ENCODE assay signal across 24 mouse cellular contexts in the genomic region with DNA sequence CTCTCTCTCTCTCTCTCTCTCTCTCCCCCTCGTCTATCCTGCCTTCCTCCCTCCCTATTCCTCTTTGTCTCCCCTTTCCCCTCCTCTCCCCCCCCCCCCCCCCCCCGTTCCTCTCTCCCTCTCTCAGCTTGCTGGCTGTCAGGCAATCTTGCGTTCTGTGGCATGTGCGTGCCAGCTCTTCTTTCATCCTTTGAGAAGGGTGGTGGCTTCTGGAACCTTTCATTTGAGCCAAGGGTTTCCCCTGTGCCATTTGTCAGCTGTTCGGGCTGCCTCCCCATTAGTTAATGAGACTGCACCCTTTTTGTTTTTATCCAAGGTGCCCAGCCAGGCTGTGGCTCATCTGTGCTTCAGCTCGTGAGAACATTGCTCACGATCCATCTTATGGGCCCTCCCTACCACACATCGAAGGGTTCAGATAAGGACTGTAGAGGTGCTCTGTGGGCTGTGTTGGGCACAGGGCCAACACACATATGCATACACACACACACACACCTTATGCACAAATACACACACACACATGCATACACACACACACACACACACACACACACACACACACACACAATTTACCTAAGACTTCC. TPM values are rescaled to one million over a fixed set of nuclear protein-coding genes. Genes with fewer than 3 reads are reported as not detected.
DNase-seq lines count a peak whose midpoint lies in the region; ATAC-seq and TF ChIP-seq lines count a peak whose summit lies in the region.
"Had no signal": no experiment of that assay in that cellular context is flagged by ENCODE, and none has a peak within 500 bp of the region (broad histone marks: within the 10 kb centered on the region; RNA-seq: fewer than 3 reads in every experiment).

No protein-coding gene starts in this region.

- H3K9ac ChIP-seq in forebrain, embryonic 13.5 days, result no peak overlapping the region
- H3K9ac ChIP-seq in forebrain, embryonic 11.5 days (ENCODE audit: low read length), result no peak overlapping the region
- no peak overlapping the region for H3K9ac ChIP-seq in midbrain, embryonic 14.5 days (replicated peaks; ENCODE audit: low read length)
- H3K9ac ChIP-seq in forebrain, postnatal 0 days, result no peak overlapping the region
- no peak overlapping the region for H3K9ac ChIP-seq in midbrain, embryonic 16.5 days (ENCODE audit: low read depth, low read length)
- H3K9ac ChIP-seq: kidney, embryonic 15.5 days; limb, embryonic 13.5 days; liver, embryonic 12.5 days; midbrain, embryonic 12.5 days had no signal

- peak overlapping the region; percentile 65 for H3K27ac ChIP-seq in forebrain, embryonic 13.5 days
- no peak overlapping the region for H3K27ac ChIP-seq in forebrain, embryonic 11.5 days (ENCODE audit: low read depth, low read length)
- 0 out of 2 replicates have a peak overlapping the region, but pooled peaks have one; percentile 26 for H3K27ac ChIP-seq in midbrain, embryonic 14.5 days (replicated peaks; ENCODE audit: low read depth, low read length)
- no peak overlapping the region for H3K27ac ChIP-seq in midbrain, embryonic 10.5 days (replicated peaks)
- H3K27ac ChIP-seq in forebrain, postnatal 0 days (ENCODE audit: low read depth, low read length), result peak overlapping the region; percentile 55; the same call in 1 of the 2 replicates
- no peak overlapping the region for H3K27ac ChIP-seq in midbrain, embryonic 16.5 days (ENCODE audit: low read length)
- H3K27ac ChIP-seq: embryonic facial prominence, embryonic 10.5 days; kidney, embryonic 15.5 days; limb, embryonic 13.5 days; liver, embryonic 12.5 days; midbrain, embryonic 12.5 days had no signal

- peaks cover 3% of the 10 kb centered on the region; the same call in 1 of the 2 replicates for H3K36me3 ChIP-seq in forebrain, embryonic 13.5 days (ENCODE audit: poor library complexity, severe bottlenecking)
- H3K36me3 ChIP-seq in forebrain, embryonic 11.5 days (ENCODE audit: control insufficient read depth, insufficient read depth, low read length), result no peaks in the 10 kb centered on the region
- H3K36me3 ChIP-seq in midbrain, embryonic 14.5 days (ENCODE audit: control insufficient read depth, insufficient read depth, low read length), result no peaks in the 10 kb centered on the region
- no peaks in the 10 kb centered on the region for H3K36me3 ChIP-seq in midbrain, embryonic 10.5 days
- peaks cover 4% of the 10 kb centered on the region; the same call in 1 of the 2 replicates for H3K36me3 ChIP-seq in forebrain, postnatal 0 days (ENCODE audit: insufficient read depth)
- no peaks in the 10 kb centered on the region for H3K36me3 ChIP-seq in midbrain, embryonic 16.5 days (ENCODE audit: control insufficient read depth, insufficient read depth, low read length)
- H3K36me3 ChIP-seq: embryonic facial prominence, embryonic 10.5 days; kidney, embryonic 15.5 days; limb, embryonic 13.5 days; liver, embryonic 12.5 days; midbrain, embryonic 12.5 days had no signal

- H3K9me3 ChIP-seq in forebrain, embryonic 13.5 days (replicated peaks), result peaks cover 4% of the 10 kb centered on the region; the same call in 1 of the 2 replicates
- H3K9me3 ChIP-seq in forebrain, embryonic 11.5 days (ENCODE audit: control insufficient read depth, low read length), result no peaks in the 10 kb centered on the region
- no peaks in the 10 kb centered on the region for H3K9me3 ChIP-seq in midbrain, embryonic 14.5 days (ENCODE audit: control insufficient read depth, low read length)
- H3K9me3 ChIP-seq in midbrain, embryonic 10.5 days (replicated peaks), result peaks cover 5% of the 10 kb centered on the region; the same call in 1 of the 2 replicates
- H3K9me3 ChIP-seq in forebrain, postnatal 0 days (ENCODE audit: low read length), result peaks cover under 1% of the 10 kb centered on the region; the same call in 1 of the 2 replicates
- H3K9me3 ChIP-seq in midbrain, embryonic 16.5 days (replicated peaks; ENCODE audit: control insufficient read depth, low read length, poor library complexity, severe bottlenecking), result no peaks in the 10 kb centered on the region
- H3K9me3 ChIP-seq: embryonic facial prominence, embryonic 10.5 days; limb, embryonic 13.5 days had no signal

- no peaks in the 10 kb centered on the region for H3K27me3 ChIP-seq in forebrain, embryonic 13.5 days
- no peaks in the 10 kb centered on the region for H3K27me3 ChIP-seq in forebrain, embryonic 11.5 days (ENCODE audit: control insufficient read depth, insufficient read depth, low read length)
- H3K27me3 ChIP-seq in midbrain, embryonic 14.5 days (ENCODE audit: control insufficient read depth, insufficient read depth, low read length), result no peaks in the 10 kb centered on the region
- H3K27me3 ChIP-seq in midbrain, embryonic 10.5 days (ENCODE audit: low read depth, poor library complexity, severe bottlenecking), result no peaks in the 10 kb centered on the region
- H3K27me3 ChIP-seq in forebrain, postnatal 0 days (ENCODE audit: insufficient read depth, low read length), result no peaks in the 10 kb centered on the region
- H3K27me3 ChIP-seq in midbrain, embryonic 16.5 days (ENCODE audit: control insufficient read depth, insufficient read depth, low read depth, low read length), result no peaks in the 10 kb centered on the region
- H3K27me3 ChIP-seq: kidney, embryonic 15.5 days; limb, embryonic 13.5 days; liver, embryonic 12.5 days; midbrain, embryonic 12.5 days had no signal

- TF ChIP-seq CTCF in forebrain, postnatal 0 days (IDR thresholded peaks at IDR 0.05; ENCODE audit: low read depth), result no peak

- no peak overlapping the region for H3K4me3 ChIP-seq in forebrain, embryonic 13.5 days
- H3K4me3 ChIP-seq in forebrain, embryonic 11.5 days (ENCODE audit: low read depth, low read length), result no peak overlapping the region
- H3K4me3 ChIP-seq in midbrain, embryonic 14.5 days (replicated peaks; ENCODE audit: low read depth, low read length), result no peak overlapping the region
- no peak overlapping the region for H3K4me3 ChIP-seq in midbrain, embryonic 10.5 days
- no peak overlapping the region for H3K4me3 ChIP-seq in forebrain, postnatal 0 days (ENCODE audit: low read depth, low read length)
- H3K4me3 ChIP-seq in midbrain, embryonic 16.5 days (ENCODE audit: low read depth, low read length), result no peak overlapping the region
- H3K4me3 ChIP-seq: embryonic facial prominence, embryonic 10.5 days; kidney, embryonic 15.5 days; limb, embryonic 13.5 days; liver, embryonic 12.5 days; midbrain, embryonic 12.5 days had no signal

- peak; percentile 84 for ATAC-seq in forebrain, embryonic 13.5 days
- no peak for ATAC-seq in forebrain, embryonic 11.5 days (replicated peaks; ENCODE audit: low FRiP score)
- no peak for ATAC-seq in midbrain, embryonic 14.5 days (ENCODE audit: low FRiP score, low TSS enrichment)
- ATAC-seq in forebrain, postnatal 0 days, result peak; percentile 74
- peak; percentile 43; the same call in 1 of the 2 replicates for ATAC-seq in midbrain, embryonic 16.5 days
- ATAC-seq: intestine, postnatal 0 days; liver, embryonic 12.5 days had no signal

- peaks cover 24% of the 10 kb centered on the region for H3K4me1 ChIP-seq in forebrain, embryonic 13.5 days
- H3K4me1 ChIP-seq in forebrain, embryonic 11.5 days (replicated peaks; ENCODE audit: control insufficient read depth, insufficient read depth, low read length), result no peaks in the 10 kb centered on the region
- H3K4me1 ChIP-seq in midbrain, embryonic 14.5 days (ENCODE audit: control insufficient read depth, insufficient read depth, low read length), result no peaks in the 10 kb centered on the region; the same call in 1 of the 2 replicates
- no peaks in the 10 kb centered on the region for H3K4me1 ChIP-seq in midbrain, embryonic 10.5 days
- H3K4me1 ChIP-seq in forebrain, postnatal 0 days (ENCODE audit: insufficient read depth), result peaks cover 7% of the 10 kb centered on the region; the same call in 1 of the 2 replicates
- no peaks in the 10 kb centered on the region for H3K4me1 ChIP-seq in midbrain, embryonic 16.5 days (ENCODE audit: control insufficient read depth, insufficient read depth, low read length)
- H3K4me1 ChIP-seq: limb, embryonic 13.5 days; liver, embryonic 12.5 days had no signal

- no peak overlapping the region for H3K4me2 ChIP-seq in forebrain, embryonic 13.5 days
- no peak overlapping the region for H3K4me2 ChIP-seq in forebrain, embryonic 11.5 days (ENCODE audit: low read depth, low read length, severe bottlenecking)
- no peak overlapping the region for H3K4me2 ChIP-seq in midbrain, embryonic 14.5 days (ENCODE audit: low read length)
- peak overlapping the region; percentile 21; the same call in 1 of the 2 replicates for H3K4me2 ChIP-seq in forebrain, postnatal 0 days (ENCODE audit: low read depth)
- H3K4me2 ChIP-seq in midbrain, embryonic 16.5 days (ENCODE audit: low read length), result no peak overlapping the region
- H3K4me2 ChIP-seq: kidney, embryonic 15.5 days; limb, embryonic 13.5 days; liver, embryonic 12.5 days; midbrain, embryonic 12.5 days had no signal

- no peak for DNase-seq in forebrain, embryonic 11.5 days (ENCODE audit: low spot score)
- no peak for DNase-seq in midbrain, embryonic 14.5 days
- DNase-seq in midbrain, embryonic 10.5 days (ENCODE audit: low spot score), result no peak
- peak; percentile 50 for DNase-seq in forebrain, postnatal 0 days
- no peak for DNase-seq in cerebellum, adult 11-12 months
- no peak for DNase-seq in frontal cortex, postnatal 14 days (ENCODE audit: low spot score in 2 of 2)
- DNase-seq: adrenal gland, postnatal 14 days; cerebellum, adult 9-11 months; kidney, postnatal 36 days; layer of hippocampus, postnatal 36 days; lung, adult 18-20 months; lung, postnatal 10 days; retina, postnatal 1 day; right cerebral cortex, postnatal 25 days; spleen, adult 18-20 months; thymus, postnatal 25 days had no signal

- 32% methylated on average over 8 of the region's 8 CpGs for WGBS in forebrain, embryonic 13.5 days
- WGBS in forebrain, embryonic 11.5 days, result 68% methylated on average over 7 of the region's 8 CpGs
- 60% methylated on average over 8 of the region's 8 CpGs for WGBS in midbrain, embryonic 14.5 days
- WGBS in midbrain, embryonic 10.5 days, result 83% methylated on average over 7 of the region's 8 CpGs
- WGBS in forebrain, postnatal 0 days, result 16% methylated on average over 7 of the region's 8 CpGs
- 52% methylated on average over 7 of the region's 8 CpGs for WGBS in midbrain, embryonic 16.5 days

RNA-seq across cellular contexts. Expression of gene Fam78b, which starts 21.4 kb away (rescaled TPM):
- polyA plus RNA-seq in forebrain, embryonic 13.5 days (2015; fragmentation: Nextera tagmentation; extraction: Ambion mirVana), result 3.9 and 4.7 TPM in 2 replicates
- polyA plus RNA-seq in forebrain, embryonic 11.5 days (2014; fragmentation: Nextera tagmentation; extraction: Ambion mirVana), result 4.5 and 6.3 TPM in 2 replicates
- polyA plus RNA-seq in midbrain, embryonic 14.5 days (2014; fragmentation: Nextera tagmentation; extraction: Ambion mirVana), result 12.8 and 16.7 TPM in 2 replicates
- 1.7 and 2.4 TPM in 2 replicates for polyA plus RNA-seq in midbrain, embryonic 10.5 days (2016; fragmentation: Nextera tagmentation; extraction: Ambion mirVana)
- 21.5 and 24.5 TPM in 2 replicates for total RNA-seq in forebrain, postnatal 0 days (2014; rRNA removed)
- 10.1 and 11.7 TPM in 2 replicates for polyA plus RNA-seq in forebrain, postnatal 0 days (2015; fragmentation: Nextera tagmentation; extraction: Ambion mirVana)
- 7.2 and 10.1 TPM in 2 replicates for polyA plus RNA-seq in midbrain, embryonic 16.5 days (2015; fragmentation: Nextera tagmentation; extraction: Ambion mirVana)

Comparison
In these comparisons a context has a peak if more than half of its experiments do, and no peak if none do; other contexts are left out.
1. ATAC-seq: peak in forebrain, embryonic 13.5 days (single experiment), forebrain, postnatal 0 days (single experiment) and midbrain, embryonic 16.5 days (single experiment); none in forebrain, embryonic 11.5 days (single experiment) and midbrain, embryonic 14.5 days (single experiment).
2. H3K27ac ChIP-seq: peak in forebrain, embryonic 13.5 days (single experiment), midbrain, embryonic 14.5 days (single experiment) and forebrain, postnatal 0 days (single experiment); none in forebrain, embryonic 11.5 days (single experiment), midbrain, embryonic 10.5 days (single experiment) and midbrain, embryonic 16.5 days (single experiment).